Mouse (Mus musculus): ENCODE results near the gene Kcnj3.
"Not testable (repeated sequence)": the region's sequence is repeated elsewhere in the genome, so short reads cannot be mapped to it uniquely, and the experiment has no call there.

Gene Kcnj3

GRCm38 (mm10) chr2:55435721-55436260 lies at the start of gene Kcnj3:
Kcnj3 (plus strand) TSS chr2:55435970.
- no peak for DNase-seq (ENCODE audit: low spot score)

GRCm38 (mm10) chr2:55390330-55390989 lies 45.3 kb upstream of the Kcnj3 start:
- DNase-seq (ENCODE audit: low spot score): no peak

GRCm38 (mm10) chr2:55405307-55405706 lies 30.5 kb upstream of the Kcnj3 start:
- no peak for DNase-seq (ENCODE audit: low spot score)

- DNase-seq (ENCODE audit: low spot score): no peak
Observed at GRCm38 (mm10) chr2:55427633-55428032, 8.1 kb upstream of the Kcnj3 start.

- DNase-seq (ENCODE audit: low spot score): no peak
Observed at GRCm38 (mm10) chr2:55432104-55432503, 3.7 kb upstream of the Kcnj3 start.

GRCm38 (mm10) chr2:55436261-55437006 lies 664 bp downstream of the Kcnj3 start:
- DNase-seq (ENCODE audit: low spot score): no peak

GRCm38 (mm10) chr2:55437007-55437949 lies 1.5 kb downstream of the Kcnj3 start:
- no peak for DNase-seq (ENCODE audit: low spot score)

GRCm38 (mm10) chr2:55437977-55438376 lies 2.2 kb downstream of the Kcnj3 start:
- no peak for DNase-seq (ENCODE audit: low spot score)

- no peak for DNase-seq (ENCODE audit: low spot score)
Observed at GRCm38 (mm10) chr2:55439211-55439610, 3.4 kb downstream of the Kcnj3 start.

- no peak for DNase-seq (ENCODE audit: low spot score)
Observed at GRCm38 (mm10) chr2:55442006-55442405, 6.2 kb downstream of the Kcnj3 start.

GRCm38 (mm10) chr2:55447298-55447697 lies 11.5 kb downstream of the Kcnj3 start:
- DNase-seq (ENCODE audit: low spot score): no peak

- no peak for DNase-seq (ENCODE audit: low spot score)
Observed at GRCm38 (mm10) chr2:55450774-55451173, 15.0 kb downstream of the Kcnj3 start.

- DNase-seq (ENCODE audit: low spot score): no peak
Observed at GRCm38 (mm10) chr2:55459195-55459594, 23.4 kb downstream of the Kcnj3 start.

- DNase-seq (ENCODE audit: low spot score): no peak
Observed at GRCm38 (mm10) chr2:55469141-55469540, 33.4 kb downstream of the Kcnj3 start.

- DNase-seq (ENCODE audit: low spot score): no peak
Observed at GRCm38 (mm10) chr2:55470006-55470405, 34.2 kb downstream of the Kcnj3 start.

- no peak for DNase-seq (ENCODE audit: low spot score)
Observed at GRCm38 (mm10) chr2:55479511-55479910, 43.7 kb downstream of the Kcnj3 start.

GRCm38 (mm10) chr2:55479933-55480601 lies 44.3 kb downstream of the Kcnj3 start:
- DNase-seq (ENCODE audit: low spot score): no peak

GRCm38 (mm10) chr2:55480602-55480965 lies 44.8 kb downstream of the Kcnj3 start:
- DNase-seq (ENCODE audit: low spot score): no peak

- not testable (repeated sequence) for DNase-seq (ENCODE audit: low spot score)
Observed at GRCm38 (mm10) chr2:55485500-55486129, 49.8 kb downstream of the Kcnj3 start.

- DNase-seq (ENCODE audit: low spot score): no peak
Observed at GRCm38 (mm10) chr2:55503390-55504176, 67.8 kb downstream of the Kcnj3 start.

Data from yolk sac, embryonic 10.5 days (tissue).